Mouse (Mus musculus): Measurements from ENCODE around the gene Pclo. TPM values are rescaled to one million over a fixed set of nuclear protein-coding genes. Genes with fewer than 3 reads are reported as not detected.
"Not testable (repeated sequence)": the region's sequence is repeated elsewhere in the genome, so short reads cannot be mapped to it uniquely, and the experiment has no call there.

Pclo gene
- under 1 TPM; 0.17 to 0.32 TPM for total RNA-seq (2021)
- long read RNA-seq, experiment 1 = 0 reads
- long read RNA-seq, experiment 2 = 0 reads

DNA sequence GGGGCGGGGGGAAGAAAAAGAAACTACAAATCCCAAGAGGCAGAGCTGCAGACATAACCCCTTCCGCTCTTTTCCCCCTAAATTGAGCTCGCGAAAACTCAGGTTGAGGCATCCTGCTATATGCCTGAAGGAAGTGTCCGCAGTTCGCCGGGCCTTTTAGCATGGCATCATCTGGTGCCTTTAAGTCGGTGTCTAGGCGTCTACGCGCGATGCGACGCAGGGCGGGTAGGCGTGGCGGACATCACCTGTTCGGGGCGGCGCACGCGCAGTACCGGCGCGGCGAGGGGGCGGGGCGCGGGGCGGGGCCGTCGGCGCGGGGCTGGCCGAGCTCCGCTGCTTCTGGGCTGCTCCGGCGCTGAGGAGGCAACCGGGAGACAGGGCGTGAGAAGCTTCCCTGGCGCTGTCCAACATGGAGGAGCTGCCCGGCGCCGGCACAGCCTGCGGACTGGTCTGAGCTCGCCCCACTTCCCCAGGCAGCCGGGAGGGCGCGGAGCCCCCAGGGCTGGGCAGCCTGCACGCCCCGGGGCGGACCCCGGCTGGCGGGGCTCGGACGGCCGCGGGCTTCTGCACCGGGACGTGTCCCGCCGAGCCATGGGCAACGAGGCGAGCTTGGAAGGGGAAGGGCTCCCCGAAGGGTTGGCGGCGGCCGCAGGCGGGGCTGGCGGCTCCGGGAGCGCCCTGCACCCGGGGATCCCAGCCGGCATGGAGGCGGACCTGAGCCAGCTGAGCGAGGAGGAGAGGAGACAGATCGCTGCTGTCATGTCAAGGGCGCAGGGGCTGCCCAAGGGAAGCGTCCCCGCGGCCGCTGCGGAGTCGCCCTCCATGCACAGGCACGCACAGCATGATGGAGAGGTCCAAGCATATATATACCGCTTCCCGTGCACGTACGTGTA lies at the start of gene Pclo:
Gene Pclo, plus strand, starts transcription at position 288 of the 893 bp plus-strand sequence.
- DNase-seq (ENCODE audit: low spot score) = peak; percentile 15

- DNase-seq (ENCODE audit: low spot score) = not testable (repeated sequence)
Measured at GRCm38 (mm10) chr5:14494431-14494830, 20.3 kb upstream of the Pclo start.

DNA sequence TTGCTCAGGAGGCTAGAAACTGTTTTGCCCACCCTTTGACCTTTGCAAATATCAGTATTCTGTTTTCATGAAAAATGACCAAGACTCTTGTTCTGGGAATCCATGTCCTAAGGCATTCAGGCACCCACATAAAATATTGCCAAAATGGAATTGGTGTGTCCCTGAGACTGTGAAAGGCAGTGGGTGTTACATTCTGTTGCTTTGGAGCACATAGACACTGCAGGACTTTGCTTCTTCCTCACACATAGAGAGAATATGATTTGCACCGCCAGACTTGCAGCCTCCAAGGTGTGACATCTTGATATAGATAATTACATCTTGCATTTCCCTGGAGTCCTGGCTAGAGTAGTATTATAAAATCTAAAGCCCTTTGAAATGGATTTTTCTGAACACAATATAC lies 6.2 kb upstream of the Pclo start:
- DNase-seq (ENCODE audit: low spot score) = no peak

- no peak for DNase-seq (ENCODE audit: low spot score)
Measured at GRCm38 (mm10) chr5:14509621-14510020, 5.1 kb upstream of the Pclo start.

DNA sequence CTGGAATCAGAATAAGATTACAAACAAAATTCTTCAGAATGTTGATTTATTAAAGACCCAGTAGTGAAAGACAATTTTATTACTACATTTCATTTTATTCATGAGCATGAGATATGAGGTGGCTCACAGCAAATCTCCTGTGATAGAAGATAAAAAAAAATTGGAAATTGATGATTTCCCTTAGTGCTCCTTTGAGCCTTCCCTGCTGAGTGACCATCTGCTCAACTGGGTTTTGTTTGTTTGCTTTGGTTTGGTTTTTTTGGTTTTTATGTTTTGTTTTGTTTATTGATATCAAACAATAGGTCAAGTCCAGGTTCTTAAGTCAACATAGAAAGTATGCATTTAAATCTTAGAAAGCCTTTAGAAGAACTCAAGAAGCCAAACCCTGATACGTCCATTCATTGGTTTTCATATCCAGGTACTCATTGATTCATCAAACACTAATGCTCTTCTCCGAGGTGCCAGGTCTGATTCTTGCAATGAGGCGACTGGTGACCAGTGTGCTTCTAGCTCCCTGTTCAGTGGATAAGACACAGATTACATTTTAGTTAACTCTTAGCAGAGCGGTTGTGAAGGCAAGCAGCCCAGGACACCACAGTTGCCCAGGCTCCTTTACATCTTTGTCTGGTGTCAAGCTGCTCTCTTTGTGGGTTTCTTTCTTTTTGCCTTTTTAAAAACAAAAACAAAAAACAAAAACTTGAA lies 3.6 kb downstream of the Pclo start:
- no peak for DNase-seq (ENCODE audit: low spot score)

DNA sequence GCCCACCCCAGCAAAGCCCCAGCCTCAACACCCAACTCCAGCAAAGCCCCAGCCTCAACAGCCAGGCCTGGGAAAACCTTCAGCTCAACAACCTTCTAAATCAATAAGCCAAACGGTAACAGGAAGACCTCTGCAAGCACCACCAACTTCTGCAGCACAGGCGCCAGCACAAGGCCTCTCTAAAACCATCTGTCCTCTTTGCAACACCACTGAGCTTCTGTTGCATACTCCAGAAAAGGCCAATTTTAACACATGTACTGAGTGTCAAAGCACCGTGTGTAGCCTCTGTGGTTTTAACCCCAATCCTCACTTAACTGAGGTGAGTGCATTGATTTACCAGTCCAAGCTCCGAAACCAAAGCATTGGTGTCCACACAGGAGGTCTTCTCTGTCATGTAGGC lies 7.3 kb downstream of the Pclo start:
- no peak for DNase-seq (ENCODE audit: low spot score)

- no peak for DNase-seq (ENCODE audit: low spot score)
Measured at GRCm38 (mm10) chr5:14526038-14526437, 11.3 kb downstream of the Pclo start.

- DNase-seq (ENCODE audit: low spot score) = no peak
Measured at GRCm38 (mm10) chr5:14527796-14528195, 13.1 kb downstream of the Pclo start.

DNA sequence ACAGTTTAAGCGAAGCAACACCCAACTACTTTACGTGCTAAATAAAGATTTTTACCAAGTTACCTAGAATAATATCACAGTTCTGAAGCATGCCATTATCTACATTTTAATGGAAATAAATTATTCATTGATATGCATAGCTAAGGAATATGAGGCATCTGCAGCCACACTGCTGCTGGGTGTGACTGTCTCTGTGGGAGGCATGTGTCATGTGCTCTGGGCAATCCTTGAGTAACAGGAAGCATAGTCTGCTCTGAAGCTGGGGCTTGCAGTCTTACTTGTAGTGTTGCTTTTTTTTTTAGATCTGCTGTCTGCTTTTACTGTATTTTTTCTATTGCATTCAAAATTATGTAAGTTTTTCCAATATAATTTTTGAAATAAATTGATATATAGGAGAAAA lies 17.2 kb downstream of the Pclo start:
- DNase-seq (ENCODE audit: low spot score) = no peak

DNA sequence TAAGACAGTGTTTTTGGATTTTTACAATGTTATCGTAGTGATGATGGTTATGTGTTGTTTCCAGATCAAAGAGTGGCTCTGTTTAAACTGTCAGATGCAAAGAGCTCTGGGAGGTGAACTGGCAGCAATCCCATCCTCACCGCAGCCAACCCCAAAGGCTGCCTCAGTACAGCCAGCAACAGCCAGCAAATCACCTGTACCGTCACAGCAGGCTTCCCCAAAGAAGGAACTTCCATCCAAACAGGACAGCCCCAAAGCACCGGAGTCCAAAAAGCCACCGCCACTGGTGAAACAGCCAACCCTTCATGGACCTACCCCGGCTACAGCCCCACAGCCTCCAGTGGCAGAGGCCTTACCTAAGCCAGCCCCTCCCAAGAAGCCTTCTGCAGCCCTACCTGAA lies 24.6 kb downstream of the Pclo start:
- no peak for DNase-seq (ENCODE audit: low spot score)

DNA sequence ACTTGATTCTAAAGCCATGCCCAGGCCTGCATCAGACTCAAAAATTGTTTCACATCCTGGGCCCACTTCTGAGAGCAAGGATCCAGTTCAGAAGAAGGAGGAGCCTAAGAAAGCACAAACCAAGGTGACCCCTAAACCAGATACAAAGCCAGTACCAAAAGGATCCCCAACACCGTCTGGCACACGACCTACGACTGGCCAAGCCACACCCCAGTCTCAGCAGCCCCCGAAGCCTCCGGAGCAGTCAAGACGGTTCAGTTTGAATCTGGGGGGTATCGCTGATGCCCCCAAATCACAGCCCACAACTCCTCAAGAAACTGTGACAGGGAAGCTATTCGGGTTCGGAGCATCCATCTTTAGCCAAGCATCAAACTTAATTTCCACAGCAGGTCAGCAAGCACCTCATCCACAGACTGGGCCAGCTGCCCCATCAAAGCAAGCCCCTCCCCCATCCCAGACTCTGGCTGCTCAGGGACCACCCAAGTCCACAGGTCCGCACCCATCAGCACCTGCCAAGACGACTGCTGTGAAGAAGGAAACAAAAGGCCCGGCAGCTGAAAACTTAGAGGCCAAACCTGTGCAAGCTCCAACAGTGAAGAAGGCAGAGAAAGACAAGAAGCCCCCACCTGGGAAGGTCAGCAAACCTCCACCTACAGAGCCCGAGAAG lies 25.4 kb downstream of the Pclo start:
- no peak for DNase-seq (ENCODE audit: low spot score)

GRCm38 (mm10) chr5:14575626-14576025 lies 60.9 kb downstream of the Pclo start:
- DNase-seq (ENCODE audit: low spot score) = no peak

DNA sequence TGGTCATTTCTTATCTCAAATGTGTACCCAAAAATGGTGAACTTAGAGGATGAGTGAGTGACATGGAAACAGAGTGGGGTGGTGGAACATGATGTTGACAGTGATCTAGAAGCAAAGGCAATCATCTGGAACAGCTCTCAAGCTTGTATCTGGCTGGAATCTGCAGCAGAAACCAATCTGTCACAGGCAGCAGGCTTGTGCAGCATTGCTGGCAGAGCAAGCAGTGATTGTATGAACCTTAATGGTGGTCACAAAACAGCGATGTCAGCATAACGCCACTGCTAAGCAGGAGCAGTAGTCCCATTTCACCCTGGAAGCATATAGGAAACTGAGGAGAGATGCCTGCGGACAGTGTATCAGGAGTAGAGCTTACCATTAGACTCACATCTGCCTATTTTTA lies 76.8 kb downstream of the Pclo start:
- DNase-seq (ENCODE audit: low spot score) = no peak

DNA sequence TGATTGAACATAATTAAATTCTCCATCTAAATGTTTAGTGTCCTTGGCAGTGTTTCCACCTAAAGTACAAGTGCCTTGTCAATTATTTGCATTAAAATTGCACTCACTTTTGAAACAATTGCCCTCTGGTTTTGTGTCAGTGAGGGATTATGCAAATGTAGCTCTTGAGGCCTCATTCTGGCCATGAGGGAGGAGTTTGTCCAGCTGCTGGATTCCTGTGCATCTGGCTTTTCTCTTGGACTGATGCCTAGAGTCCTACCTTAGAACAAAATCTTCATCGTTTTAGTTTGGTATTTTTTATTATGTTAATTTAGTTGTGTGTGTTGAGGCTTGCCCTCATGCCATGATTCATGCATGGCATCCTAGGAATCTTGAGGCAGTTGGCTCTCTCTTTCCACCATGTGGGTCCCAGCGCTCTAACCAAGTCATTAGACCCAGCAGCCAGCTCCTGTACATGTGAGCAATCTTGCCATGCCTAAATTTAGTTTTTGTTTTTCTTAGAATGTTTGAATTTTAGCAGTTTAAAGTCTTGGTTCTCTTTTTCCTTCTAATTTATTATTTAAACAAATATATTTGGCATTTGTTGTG lies 80.8 kb downstream of the Pclo start:
- no peak for DNase-seq (ENCODE audit: low spot score)

DNA sequence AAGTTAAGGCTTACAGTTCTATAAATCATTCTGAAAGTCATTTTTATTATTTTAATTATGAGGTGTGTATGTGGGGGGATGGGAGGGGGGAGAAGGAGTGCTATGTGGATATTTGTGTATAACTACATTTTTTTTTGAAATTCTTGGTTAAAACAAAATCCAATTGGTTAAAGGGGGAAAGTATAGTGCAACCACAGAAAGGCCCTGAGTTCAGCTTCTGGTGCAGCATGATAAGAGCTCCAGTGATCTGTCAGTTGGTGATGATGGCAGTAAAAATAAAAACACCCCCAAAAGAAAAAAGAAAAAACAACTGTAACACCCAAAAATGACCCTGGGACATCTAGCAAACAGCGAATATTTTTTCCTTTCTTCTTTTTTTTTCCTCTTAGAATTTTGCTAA lies 93.6 kb downstream of the Pclo start:
- DNase-seq (ENCODE audit: low spot score) = no peak

GRCm38 (mm10) chr5:14621146-14621545 lies 106.4 kb downstream of the Pclo start:
- DNase-seq (ENCODE audit: low spot score) = no peak

GRCm38 (mm10) chr5:14623360-14623759 lies 108.6 kb downstream of the Pclo start:
- DNase-seq (ENCODE audit: low spot score) = no peak

- no peak for DNase-seq (ENCODE audit: low spot score)
Measured at GRCm38 (mm10) chr5:14641260-14641659, 126.5 kb downstream of the Pclo start.

DNA sequence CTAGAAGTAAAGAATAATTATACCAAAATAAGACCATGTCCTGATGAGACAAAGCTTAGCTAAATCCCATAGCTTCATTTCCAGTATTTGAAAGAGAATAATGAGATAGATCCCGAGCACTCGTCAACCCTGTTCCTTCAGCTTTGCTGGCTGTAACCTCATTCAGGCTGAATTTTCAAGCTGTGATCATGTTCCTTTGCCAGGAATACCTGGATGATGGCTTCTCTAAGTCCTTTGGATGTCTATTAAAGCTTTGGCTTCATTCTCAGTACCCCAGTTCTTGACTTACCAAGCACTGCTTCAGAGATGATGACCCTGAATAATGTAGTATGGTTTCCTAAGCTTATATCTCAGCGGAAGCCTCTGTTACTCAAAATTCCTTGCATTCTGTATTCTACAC lies 131.1 kb downstream of the Pclo start:
- no peak for DNase-seq (ENCODE audit: low spot score)

DNA sequence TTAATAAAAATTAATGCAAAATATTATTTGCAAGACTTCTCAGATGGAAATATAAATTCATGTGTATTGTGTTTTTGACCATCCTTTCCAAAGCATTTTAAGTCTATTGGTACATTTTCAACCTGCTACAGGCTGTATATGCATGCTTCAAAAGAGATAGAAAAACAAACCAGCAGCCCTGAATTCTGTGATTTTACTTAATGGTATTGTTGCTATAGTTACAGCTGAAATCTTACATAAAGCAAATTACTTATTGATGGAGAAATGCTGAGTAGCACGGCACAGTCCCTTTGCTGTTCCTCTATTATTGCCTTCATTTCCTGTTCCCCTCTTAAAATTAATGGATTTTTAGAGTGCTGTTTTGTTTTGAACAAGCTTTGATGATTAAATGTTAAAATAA lies 145.9 kb downstream of the Pclo start:
- DNase-seq (ENCODE audit: low spot score) = no peak

- DNase-seq (ENCODE audit: low spot score) = no peak
Measured at GRCm38 (mm10) chr5:14662180-14662579, 147.5 kb downstream of the Pclo start.

DNA sequence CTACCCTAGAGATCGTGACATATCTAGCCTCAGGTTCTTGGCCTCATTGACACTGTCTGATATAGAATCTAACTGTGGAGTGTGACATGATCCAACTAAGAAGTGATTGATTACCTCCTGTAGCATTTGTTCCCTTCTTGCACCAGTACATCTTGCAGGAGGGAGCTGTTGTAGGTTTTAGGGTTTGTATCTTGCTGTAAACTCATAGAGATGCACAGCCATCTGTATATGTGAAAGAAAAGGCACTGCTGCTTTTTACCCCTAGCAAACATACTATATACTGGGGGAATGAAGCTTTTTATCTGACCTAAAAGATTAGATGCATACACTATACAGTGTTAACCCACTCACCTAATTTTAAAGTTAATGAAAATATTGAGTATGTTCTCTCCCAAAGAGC lies 147.9 kb downstream of the Pclo start:
- DNase-seq (ENCODE audit: low spot score) = no peak
